Comparison of ENCODE assay signal across 17 mouse cellular contexts in genomic region chr13:74113626-74114191, GRCm38 (mm10). TPM values are rescaled to one million over a fixed set of nuclear protein-coding genes. Genes with fewer than 3 reads are reported as not detected.
DNase-seq lines count a peak whose midpoint lies in the region; ATAC-seq and TF ChIP-seq lines count a peak whose summit lies in the region.
"Had no signal": no experiment of that assay in that cellular context is flagged by ENCODE, and none has a peak within 500 bp of the region (broad histone marks: within the 10 kb centered on the region; RNA-seq: fewer than 3 reads in every experiment).

No protein-coding gene starts in this region.

- 0 out of 2 replicates have a peak overlapping the region, but pooled peaks have one; percentile 25 for H3K27ac ChIP-seq in heart, embryonic 13.5 days (replicated peaks)
- peak overlapping the region; percentile 49 for H3K27ac ChIP-seq in kidney, adult 2 months (ENCODE audit: insufficient read depth, low read depth, low read length)
- no peak overlapping the region for H3K27ac ChIP-seq in hindbrain, embryonic 16.5 days (ENCODE audit: low read depth, low read length)
- H3K27ac ChIP-seq: embryonic facial prominence, embryonic 12.5 days; limb, embryonic 13.5 days; macrophage; neural tube, embryonic 13.5 days had no signal

- intact Hi-C loops in heart, postnatal 14 days (cut with DNase I): no loop called here

- in situ Hi-C loops in Patski (cut with MboI; ENCODE audit: low pct_unique_long_range_greater_than_20kb): no loop called here

- DNase-seq in heart, postnatal 14 days: no peak
- DNase-seq in kidney, adult 2 months: peak; percentile 35
- DNase-seq in kidney, postnatal 10 days: no peak
- DNase-seq in Patski (ENCODE audit: low read depth, low spot score): no peak
- DNase-seq in ovary, adult 18-20 months (ENCODE audit: low spot score): no peak
- no peak for DNase-seq in urinary bladder, postnatal 25 days (ENCODE audit: low spot score)
- DNase-seq: adrenal gland, postnatal 36 days; cerebellum, postnatal 36 days; gastrocnemius, postnatal 36 days had no signal

- no peaks in the 10 kb centered on the region for H3K9me3 ChIP-seq in heart, embryonic 13.5 days
- no peaks in the 10 kb centered on the region for H3K9me3 ChIP-seq in hindbrain, embryonic 16.5 days (ENCODE audit: control insufficient read depth, low read length)
- H3K9me3 ChIP-seq: embryonic facial prominence, embryonic 12.5 days; G1E; limb, embryonic 13.5 days; neural tube, embryonic 13.5 days had no signal

- H3K4me3 ChIP-seq in heart, embryonic 13.5 days: no peak overlapping the region
- no peak overlapping the region for H3K4me3 ChIP-seq in kidney, adult 2 months (ENCODE audit: insufficient read depth, low read depth, low read length)
- no peak overlapping the region for H3K4me3 ChIP-seq in hindbrain, embryonic 16.5 days (ENCODE audit: low read length)
- H3K4me3 ChIP-seq: embryonic facial prominence, embryonic 12.5 days; limb, embryonic 13.5 days; neural tube, embryonic 13.5 days had no signal

- H3K4me2 ChIP-seq in heart, embryonic 13.5 days: no peak overlapping the region
- H3K4me2 ChIP-seq in hindbrain, embryonic 16.5 days (ENCODE audit: low read length): no peak overlapping the region
- H3K4me2 ChIP-seq: embryonic facial prominence, embryonic 12.5 days; limb, embryonic 13.5 days; neural tube, embryonic 13.5 days had no signal

- WGBS in heart, embryonic 13.5 days: 56% methylated on average over 6 of the region's 6 CpGs
- WGBS in kidney, adult 2 months: 61% methylated on average over 6 of the region's 6 CpGs
- WGBS in hindbrain, embryonic 16.5 days: 60% methylated on average over 6 of the region's 6 CpGs

- CTCF ChIA-PET in Patski (lab: Charles Lee): interaction anchor here (1.1 to 1.5 kb wide), 2 partner anchors 8 to 12 kb away, joined by 3 read pairs; no protein-coding TSS in a partner anchor

- TF ChIP-seq POLR2A in kidney, adult 2 months (IDR thresholded peaks at IDR 0.05; ENCODE audit: low read depth, low read length): no peak

- no peaks in the 10 kb centered on the region for H3K36me3 ChIP-seq in heart, embryonic 13.5 days
- no peaks in the 10 kb centered on the region for H3K36me3 ChIP-seq in kidney, adult 2 months (ENCODE audit: control insufficient read depth, insufficient read depth, low read length)
- no peaks in the 10 kb centered on the region for H3K36me3 ChIP-seq in hindbrain, embryonic 16.5 days (ENCODE audit: control insufficient read depth, insufficient read depth, low read length)
- H3K36me3 ChIP-seq: embryonic facial prominence, embryonic 12.5 days; G1E; limb, embryonic 13.5 days; neural tube, embryonic 13.5 days had no signal

- POLR2A ChIA-PET in Patski (lab: Charles Lee): no interaction called here

- peaks cover under 1% of the 10 kb centered on the region for H3K27me3 ChIP-seq in heart, embryonic 13.5 days (replicated peaks)
- H3K27me3 ChIP-seq in kidney, adult 2 months (replicated peaks; ENCODE audit: control insufficient read depth, insufficient read depth, low read length): no peaks in the 10 kb centered on the region
- no peaks in the 10 kb centered on the region for H3K27me3 ChIP-seq in Patski
- H3K27me3 ChIP-seq in hindbrain, embryonic 16.5 days (replicated peaks; ENCODE audit: control insufficient read depth, insufficient read depth, low read length): no peaks in the 10 kb centered on the region
- H3K27me3 ChIP-seq: embryonic facial prominence, embryonic 12.5 days; neural tube, embryonic 13.5 days had no signal

- ATAC-seq in heart, embryonic 13.5 days (ENCODE audit: extremely low read depth, insufficient number of reproducible peaks, low FRiP score, low TSS enrichment): no peak
- ATAC-seq in Patski: peak; percentile 50
- ATAC-seq in hindbrain, embryonic 16.5 days: peak; percentile 34; the same call in 1 of the 2 replicates
- ATAC-seq: midbrain, embryonic 16.5 days had no signal

- TF ChIP-seq CTCF in kidney, adult 2 months (conservative IDR thresholded peaks at IDR 0.05; ENCODE audit: insufficient read depth, insufficient read length, low read depth, low read length): no peak
- TF ChIP-seq CTCF in Patski (IDR thresholded peaks at IDR 0.05): no peak

- no peak overlapping the region for H3K9ac ChIP-seq in heart, embryonic 13.5 days
- no peak overlapping the region for H3K9ac ChIP-seq in hindbrain, embryonic 16.5 days (ENCODE audit: low read depth, low read length)
- H3K9ac ChIP-seq: embryonic facial prominence, embryonic 12.5 days; limb, embryonic 13.5 days; neural tube, embryonic 13.5 days had no signal

- H3K4me1 ChIP-seq in heart, embryonic 13.5 days: peaks cover 28% of the 10 kb centered on the region
- no peaks in the 10 kb centered on the region for H3K4me1 ChIP-seq in kidney, adult 2 months (ENCODE audit: control insufficient read depth, insufficient read depth, low read length)
- no peaks in the 10 kb centered on the region for H3K4me1 ChIP-seq in hindbrain, embryonic 16.5 days (ENCODE audit: control insufficient read depth, insufficient read depth, low read depth, low read length)
- H3K4me1 ChIP-seq: embryonic facial prominence, embryonic 12.5 days had no signal

RNA-seq across cellular contexts. Expression of gene Slc9a3, which starts 7.5 kb away (rescaled TPM):
- not detected in 2 replicates for polyA plus RNA-seq in heart, embryonic 13.5 days (2015; fragmentation: Nextera tagmentation; extraction: Ambion mirVana)
- total RNA-seq in heart, postnatal 14 days (2021): under 1 TPM; 0.38 to 0.44 TPM
- polyA plus RNA-seq in kidney, adult 2 months (2012; rRNA removed): 76.3 and 90.9 TPM in 2 replicates
- polyA plus RNA-seq in Patski (2021): not detected
- polyA plus RNA-seq in hindbrain, embryonic 16.5 days (2015; fragmentation: Nextera tagmentation; extraction: Ambion mirVana): 0.20 and 0.64 TPM in 2 replicates
- polyA plus RNA-seq: embryonic facial prominence, embryonic 12.5 days; G1E; limb, embryonic 13.5 days; macrophage had no signal

RNA-seq across cellular contexts. Expression of gene Cep72, which starts 51.6 kb away (rescaled TPM):
- 11.5 and 11.7 TPM in 2 replicates for polyA plus RNA-seq in heart, embryonic 13.5 days (2015; fragmentation: Nextera tagmentation; extraction: Ambion mirVana)
- 1 to 10 TPM; 1.6 to 2.2 TPM for total RNA-seq in heart, postnatal 14 days (2021)
- 1.8 and 2.2 TPM in 2 replicates for polyA plus RNA-seq in kidney, adult 2 months (2012; rRNA removed)
- polyA plus RNA-seq in Patski (2021): 16.2 TPM
- 6.8 and 7.2 TPM in 2 replicates for polyA plus RNA-seq in hindbrain, embryonic 16.5 days (2015; fragmentation: Nextera tagmentation; extraction: Ambion mirVana)

Comparison
In these comparisons a context has a peak if more than half of its experiments do, and no peak if none do; other contexts are left out.
1. RNA of gene Slc9a3, which starts 7.5 kb away (polyA plus RNA-seq): 76.3 to 90.9 TPM in kidney, adult 2 months; 0.20 to 0.64 TPM in hindbrain, embryonic 16.5 days, not detected in heart, embryonic 13.5 days and not detected in Patski (single experiment); every median in the first group is over 10 times any median in the second.